Mouse (Mus musculus) forebrain, embryonic 13.5 days (tissue): Measurements from ENCODE around the gene 1700008P02Rik. TPM values are rescaled to one million over a fixed set of nuclear protein-coding genes. Genes with fewer than 3 reads are reported as not detected.
"Not testable (repeated sequence)": the region's sequence is repeated elsewhere in the genome, so short reads cannot be mapped to it uniquely, and the experiment has no call there.

Experiments used
- ATAC-seq: fragments of 200-750 bp; cut with Nextera tagmentation; 2 replicates; pipeline ENCODE4 v1.8.0; 2017
- H3K27ac ChIP-seq: fragments of 300-500 bp; sonication (generic); 2 replicates; pipeline ENCODE4 v1.5.1; 2015; ENCODE audit warnings: inconsistent platforms, mild to moderate bottlenecking, moderate library complexity
- H3K27me3 ChIP-seq: fragments of 300-500 bp; sonication (generic); 2 replicates; pipeline ENCODE4 v1.6.1; 2015; ENCODE audit warnings: mild to moderate bottlenecking, inconsistent platforms
- H3K36me3 ChIP-seq: fragments of 300-500 bp; sonication (generic); 2 replicates; pipeline ENCODE4 v1.6.1; 2015; ENCODE audit warnings: mild to moderate bottlenecking, inconsistent platforms; ENCODE audit not compliant: poor library complexity, severe bottlenecking
- H3K4me1 ChIP-seq: fragments of 300-500 bp; sonication (generic); 2 replicates; pipeline ENCODE4 v1.6.1; 2015; ENCODE audit warnings: inconsistent platforms
- H3K4me2 ChIP-seq: fragments of 300-500 bp; sonication (generic); 2 replicates; pipeline ENCODE4 v1.6.1; 2015; ENCODE audit warnings: inconsistent platforms, mild to moderate bottlenecking, moderate library complexity
- H3K4me3 ChIP-seq: fragments of 300-500 bp; sonication (generic); 2 replicates; pipeline ENCODE4 v1.5.1; 2015; ENCODE audit warnings: mild to moderate bottlenecking, inconsistent platforms
- H3K9ac ChIP-seq: fragments of 300-500 bp; sonication (generic); 2 replicates; pipeline ENCODE4 v1.6.1; 2015; ENCODE audit warnings: mild to moderate bottlenecking, inconsistent platforms
- H3K9me3 ChIP-seq: fragments of 300-500 bp; sonication (generic); replicated peaks from 2 replicates; pipeline ENCODE4 v1.6.1; 2016; ENCODE audit warnings: inconsistent platforms
- WGBS: fragments of 180-500 bp; shearing (Covaris S2); methylation state at CpG from one replicate; pipeline ENCODE4 v1.1.7; 2015; 5-methylcytosine and 5-hydroxymethylcytosine counted together
- polyA plus RNA-seq: library from polyadenylated mRNA; unstranded; fragments of >200 nt; fragmentation: Nextera tagmentation; extraction: Ambion mirVana; gene quantifications from 2 replicates; pipeline ENCODE4 v1.2.1, GENCODE M21; 2015

Gene 1700008P02Rik
- polyA plus RNA-seq, result not detected in 2 replicates

DNA sequence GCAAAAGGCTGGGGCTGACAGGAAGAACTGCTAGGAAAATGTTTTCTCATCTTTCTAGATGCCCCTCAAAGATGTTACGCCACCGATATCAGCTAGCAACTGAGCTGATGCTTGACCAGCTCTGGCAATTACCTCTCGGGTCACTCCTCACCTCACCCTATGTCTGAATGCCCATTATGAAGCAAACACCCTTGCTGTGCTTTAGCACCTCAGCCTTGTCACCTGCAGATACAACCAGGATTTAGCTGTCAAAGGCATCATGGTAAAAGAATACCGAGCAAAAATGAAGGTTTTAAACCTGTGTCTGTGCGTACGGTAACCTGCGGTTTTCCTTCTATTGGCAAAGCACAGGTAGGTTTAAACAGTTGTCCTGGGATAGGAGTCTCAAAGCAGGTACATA lies at the start of gene 1700008P02Rik:
Gene 1700008P02Rik (minus strand): TSS at position 101 of the 400 bp plus-strand sequence.
- no peaks in the 10 kb centered on the region for H3K27me3 ChIP-seq
- H3K27ac ChIP-seq, result no peak within 1 kb of the TSS
- H3K9me3 ChIP-seq, result no peaks in the 10 kb centered on the region
- no peaks in the 10 kb centered on the region for H3K4me1 ChIP-seq
- H3K4me3 ChIP-seq, result no peak within 1 kb of the TSS
- WGBS, result 95% methylated on average over 7 of the region's 7 CpGs
- no peak within 1 kb of the TSS for H3K9ac ChIP-seq
- H3K36me3 ChIP-seq, result no peaks in the 10 kb centered on the region
- no peak within 1 kb of the TSS for H3K4me2 ChIP-seq
- ATAC-seq, result no peak

GRCm38 (mm10) chr3:6649411-6649810 lies 29.2 kb upstream of the 1700008P02Rik start:
- ATAC-seq, result no peak

DNA sequence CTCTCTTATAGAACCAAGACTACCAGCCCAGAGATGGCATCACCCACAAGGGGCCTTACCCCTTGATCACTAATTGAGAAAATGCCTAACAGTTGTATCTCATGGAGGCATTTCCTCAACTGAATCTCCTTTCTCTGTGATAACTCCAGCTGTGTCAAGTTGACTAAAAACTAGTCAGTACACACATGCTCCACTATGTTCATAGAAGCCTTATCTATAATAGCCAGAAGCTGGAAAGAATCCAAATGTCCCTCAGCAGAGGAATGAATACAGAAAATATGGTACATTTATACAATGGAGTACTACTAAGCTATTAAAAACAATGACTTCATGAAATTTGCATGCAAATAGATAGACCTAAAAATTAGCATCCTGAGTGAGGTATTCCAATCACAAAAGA lies 17.9 kb upstream of the 1700008P02Rik start:
- H3K4me2 ChIP-seq, H3K27ac ChIP-seq, H3K9me3 ChIP-seq, H3K36me3 ChIP-seq, H3K4me1 ChIP-seq, H3K9ac ChIP-seq, H3K27me3 ChIP-seq, H3K4me3 ChIP-seq, ATAC-seq: not testable (repeated sequence)

More at GRCm38 (mm10) chr3:6649411-6649810, 29.2 kb upstream of the 1700008P02Rik start:
- H3K27me3 ChIP-seq, result no peaks in the 10 kb centered on the region
- H3K9me3 ChIP-seq, result no peaks in the 10 kb centered on the region
- H3K4me3 ChIP-seq, result no peak overlapping the region
- H3K9ac ChIP-seq, result no peak overlapping the region
- no peaks in the 10 kb centered on the region for H3K36me3 ChIP-seq
- no peak overlapping the region for H3K4me2 ChIP-seq
- WGBS, result 85% methylated on average over 2 of the region's 2 CpGs
- no peak overlapping the region for H3K27ac ChIP-seq
- no peaks in the 10 kb centered on the region for H3K4me1 ChIP-seq

GRCm38 (mm10) chr3:6634256-6634655 lies 14.0 kb upstream of the 1700008P02Rik start:
- no peaks in the 10 kb centered on the region for H3K4me1 ChIP-seq
- H3K27ac ChIP-seq, result no peak overlapping the region
- H3K9ac ChIP-seq, result no peak overlapping the region
- no peaks in the 10 kb centered on the region for H3K9me3 ChIP-seq
- no peaks in the 10 kb centered on the region for H3K36me3 ChIP-seq
- no peaks in the 10 kb centered on the region for H3K27me3 ChIP-seq
- no peak overlapping the region for H3K4me2 ChIP-seq
- ATAC-seq, result no peak
- no peak overlapping the region for H3K4me3 ChIP-seq

GRCm38 (mm10) chr3:6617881-6618280 lies 2.4 kb downstream of the 1700008P02Rik start:
- H3K4me1 ChIP-seq, result no peaks in the 10 kb centered on the region
- H3K27me3 ChIP-seq, result no peaks in the 10 kb centered on the region
- H3K4me3 ChIP-seq, result no peak overlapping the region
- no peak for ATAC-seq
- no peak overlapping the region for H3K9ac ChIP-seq
- H3K36me3 ChIP-seq, result no peaks in the 10 kb centered on the region
- no peak overlapping the region for H3K27ac ChIP-seq
- no peaks in the 10 kb centered on the region for H3K9me3 ChIP-seq
- no peak overlapping the region for H3K4me2 ChIP-seq
